Mouse (Mus musculus): ENCODE measurements around the gene Ybey. TPM values are rescaled to one million over a fixed set of nuclear protein-coding genes. Genes with fewer than 3 reads are reported as not detected.

Ybey gene
- polyA plus RNA-seq, 2 experiments from 2014 or later, result 3.2 to 4.1 TPM

DNA sequence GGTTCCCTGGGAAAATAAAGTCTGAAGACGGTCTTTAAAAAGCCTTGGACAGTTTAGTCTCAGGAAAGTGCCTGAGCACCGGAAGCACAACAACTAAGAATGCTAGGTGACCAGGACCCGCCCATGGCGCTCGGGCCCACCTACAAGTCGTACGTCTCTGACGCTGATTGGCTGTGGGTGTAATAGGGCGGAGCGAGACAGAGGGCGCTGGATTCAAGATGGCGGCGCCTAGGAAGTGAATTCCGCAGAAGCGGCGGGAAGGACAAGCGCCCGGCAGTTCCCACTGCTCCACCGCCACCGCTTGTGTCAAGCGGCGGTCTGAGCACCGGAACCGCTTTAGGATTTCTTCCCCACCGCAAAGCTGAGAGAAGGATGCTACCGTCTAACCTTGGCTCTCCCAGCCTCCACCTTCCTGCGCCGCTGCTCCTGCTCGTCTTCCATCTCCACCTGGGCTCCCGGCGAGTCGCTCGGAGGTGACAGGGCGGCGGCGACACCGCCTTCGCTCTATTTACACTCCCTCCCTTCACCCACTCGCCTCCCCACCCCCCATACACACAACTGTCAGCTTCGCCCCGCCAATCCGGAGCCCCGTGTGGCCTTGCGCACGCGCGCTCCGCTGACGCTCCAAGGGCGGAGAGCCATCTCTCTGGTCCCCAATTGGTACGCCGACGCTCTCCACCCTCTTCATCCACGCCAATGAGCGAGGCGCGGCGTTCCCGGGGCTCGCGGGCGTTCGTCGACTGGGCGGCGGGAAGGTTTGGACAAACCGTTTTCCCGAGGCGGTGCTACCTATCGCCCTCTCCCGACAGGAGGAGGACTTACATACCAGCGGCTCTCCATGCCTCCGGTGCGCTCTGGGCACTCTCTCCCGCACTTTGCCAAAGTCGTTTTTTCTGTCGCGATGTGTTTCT is 26.5 kb downstream of the Ybey start, which contains the start of gene Pcnt:
Pcnt (minus strand) TSS at position 609 of the 911 bp plus-strand sequence.
- ATAC-seq, result peak; percentile 93

DNA sequence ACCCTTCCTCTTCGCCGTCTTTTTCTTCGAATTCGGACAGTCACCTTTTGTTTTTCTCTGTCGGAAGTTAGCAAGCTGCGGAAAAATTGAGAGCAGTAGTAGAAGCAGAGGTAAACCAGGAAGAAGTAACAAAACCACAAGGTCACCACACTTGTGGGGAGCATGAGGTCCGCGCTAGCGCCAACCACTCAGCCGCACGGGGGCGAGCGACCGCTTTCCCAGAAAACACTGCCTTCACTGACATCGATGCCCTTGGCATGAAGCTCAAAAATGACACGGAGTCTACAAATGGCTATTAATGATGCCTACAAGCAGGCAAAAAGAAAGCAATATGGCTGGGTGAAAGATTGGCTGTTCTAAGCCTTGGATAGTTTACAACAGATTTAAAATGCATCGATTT is 28.6 kb downstream of the Ybey start, which contains the start of gene AC141477.1:
AC141477.1 (minus strand) TSS at position 164 of the 400 bp plus-strand sequence.
- no peak for ATAC-seq

DNA sequence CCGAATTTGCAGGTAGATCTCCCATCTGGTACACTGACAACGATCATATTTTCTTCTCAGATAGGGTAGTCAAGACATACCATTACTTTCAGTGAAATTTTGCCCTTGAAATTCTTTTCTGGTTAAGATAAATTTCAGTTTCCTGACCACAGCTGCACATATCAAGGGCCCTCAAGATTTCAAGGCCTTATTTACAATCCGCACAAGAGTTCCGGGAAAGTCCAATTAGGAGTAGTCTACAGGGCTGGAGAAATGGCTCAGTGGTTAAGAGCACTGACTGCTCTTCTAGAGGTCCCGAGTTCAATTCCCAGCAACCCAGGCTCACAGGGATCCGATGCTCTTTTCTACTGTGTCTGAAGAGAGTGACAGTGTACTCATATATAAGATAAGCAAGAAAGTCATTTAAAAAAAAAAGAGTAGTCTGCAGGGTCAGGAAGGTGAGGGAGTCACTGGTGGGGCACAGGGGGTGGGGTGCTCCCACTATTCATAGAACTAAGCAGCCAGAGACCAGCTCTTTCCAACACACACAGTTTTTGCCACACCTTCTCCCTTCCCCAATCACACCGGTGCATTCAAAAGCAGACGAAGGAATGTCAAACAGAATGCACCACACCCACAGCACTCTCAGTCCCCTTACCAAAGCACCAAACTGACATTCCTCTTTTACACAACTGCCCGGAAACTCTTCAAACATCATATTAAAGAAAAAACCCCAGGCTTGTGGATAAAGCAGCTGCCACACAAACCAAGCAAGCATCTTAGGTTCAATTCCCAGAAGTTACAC is 29.6 kb downstream of the Ybey start:
- no peak for ATAC-seq

DNA sequence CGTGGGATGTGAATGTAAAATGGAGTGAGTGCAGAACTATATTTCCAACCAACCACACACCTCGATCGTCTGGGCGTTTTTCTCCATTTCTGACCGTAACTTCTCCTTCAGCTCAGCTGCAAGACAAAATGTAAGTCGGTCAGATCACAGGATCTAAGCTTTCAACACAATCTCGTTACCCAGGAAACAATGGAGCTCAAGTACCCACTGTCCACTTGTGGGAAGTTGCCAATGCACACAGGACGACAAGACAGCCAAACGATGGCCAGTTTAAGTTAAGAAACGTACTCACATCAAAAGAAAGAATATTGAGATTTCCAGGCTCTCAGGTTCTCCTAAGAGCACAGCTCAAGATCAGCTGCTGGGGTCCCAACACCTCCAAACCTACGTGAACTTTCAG is 35.0 kb downstream of the Ybey start:
- ATAC-seq, result no peak

DNA sequence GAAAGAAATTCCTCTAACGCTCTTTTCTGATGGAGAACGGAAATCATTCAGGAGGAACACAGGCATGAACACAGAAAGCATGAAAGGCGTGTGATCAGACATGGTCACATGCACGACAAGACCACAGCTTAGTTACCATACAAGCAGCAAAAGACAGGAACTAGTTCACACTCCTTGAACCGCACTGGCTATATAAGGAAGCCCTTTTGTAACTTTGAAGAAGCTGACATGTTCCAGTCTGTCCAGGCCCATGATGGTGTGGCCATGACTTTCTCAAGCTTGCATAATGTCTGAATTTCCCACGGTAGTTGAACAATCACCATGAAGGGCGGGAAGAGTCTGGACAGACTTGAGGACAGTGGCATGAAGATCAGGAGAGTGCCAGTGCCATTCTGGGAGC is 43.2 kb downstream of the Ybey start:
- no peak for ATAC-seq

DNA sequence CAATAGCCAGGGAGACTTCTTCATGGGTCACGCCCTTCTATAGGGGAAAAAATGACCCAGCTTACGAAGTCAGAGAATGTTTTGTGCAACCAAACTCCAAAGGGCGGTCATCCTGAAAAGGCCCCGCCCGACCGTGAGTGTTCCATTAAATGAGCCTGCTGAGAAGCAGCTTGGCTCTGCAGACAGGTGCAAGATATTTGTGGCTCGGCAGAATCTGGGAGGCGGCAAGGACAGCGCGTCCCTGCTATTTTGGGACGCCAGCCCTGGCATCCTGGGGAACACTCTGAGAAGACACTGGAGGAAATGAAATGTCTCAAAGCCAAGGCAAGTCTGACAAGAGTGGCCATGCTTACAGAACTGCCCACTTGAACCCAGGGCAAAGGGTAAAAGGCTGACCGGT is 52.1 kb downstream of the Ybey start:
- no peak for ATAC-seq

Other genes with a start within 250 kb of the Ybey start
- 10 to 100 TPM; 32.8 to 45.9 TPM for gene Prmt2, start 231.2 kb downstream of the Ybey start, polyA plus RNA-seq (2017; shearing (Covaris generic))
- not detected for gene S100b, start 215.3 kb downstream of the Ybey start, polyA plus RNA-seq (2017; shearing (Covaris generic))
- 1 to 10 TPM; 2.0 to 2.6 TPM for gene Dip2a, start 123.8 kb downstream of the Ybey start, polyA plus RNA-seq (2017; shearing (Covaris generic))
- gene AC141477.1, start 28.7 kb downstream of the Ybey start, polyA plus RNA-seq (2017; shearing (Covaris generic)), result 1 to 10 TPM in 1 of 2 experiments, not detected in 1; 4.9 TPM
- 10 to 100 TPM in 1 of 2 experiments, 1 to 10 TPM in 1; 8.6 to 11.8 TPM for gene Pcnt, start 26.3 kb downstream of the Ybey start, polyA plus RNA-seq (2017; shearing (Covaris generic))
- under 1 TPM in 1 of 2 experiments, not detected in 1; 0.24 TPM for gene 2610028H24Rik, start 20.0 kb downstream of the Ybey start, polyA plus RNA-seq (2017; shearing (Covaris generic))
- 10 to 100 TPM; 47.6 to 56.5 TPM for gene Mcm3ap, start 187 bp downstream of the Ybey start, polyA plus RNA-seq (2017; shearing (Covaris generic))
- gene Lss, start 62.5 kb upstream of the Ybey start, polyA plus RNA-seq (2017; shearing (Covaris generic)), result 10 to 100 TPM; 13.8 to 15.3 TPM
- gene Spatc1l, start 93.2 kb upstream of the Ybey start, polyA plus RNA-seq (2017; shearing (Covaris generic)), result not detected
- not detected for gene Ftcd, start 106.5 kb upstream of the Ybey start, polyA plus RNA-seq (2017; shearing (Covaris generic))
- not detected for gene Col6a2, start 154.5 kb upstream of the Ybey start, polyA plus RNA-seq (2017; shearing (Covaris generic))